Comparison of ENCODE assay signal across 30 mouse cellular contexts in genomic region chr7:127085751-127086150, GRCm38 (mm10). TPM values are rescaled to one million over a fixed set of nuclear protein-coding genes. Genes with fewer than 3 reads are reported as not detected.
"Had no signal": no experiment of that assay in that cellular context is flagged by ENCODE, and none has a peak within 500 bp of the region (broad histone marks: within the 10 kb centered on the region; RNA-seq: fewer than 3 reads in every experiment).

No protein-coding gene starts in this region.

RNA-seq across cellular contexts. Expression of gene Zg16, which starts 1.4 kb away (rescaled TPM):
- total RNA-seq: gastrocnemius, adult 18-20 months; gastrocnemius, adult 8-10 months; gastrocnemius, postnatal 14 days; gastrocnemius, postnatal 36 days; heart, adult 2 months; heart, postnatal 14 days; heart, postnatal 36 days; hindbrain, postnatal 0 days; layer of hippocampus, adult 18-20 months; layer of hippocampus, adult 8-10 months; layer of hippocampus, postnatal 14 days; layer of hippocampus, postnatal 36 days; left cerebral cortex, adult 18-20 months; left cerebral cortex, adult 8-10 months; left cerebral cortex, postnatal 10 days; left cerebral cortex, postnatal 25 days; left cerebral cortex, postnatal 4 days had no signal
- polyA plus RNA-seq: heart, adult 2 months; heart, embryonic 11.5 days; heart, embryonic 13.5 days; heart, embryonic 15.5 days; heart, postnatal 0 days; hindbrain, embryonic 11.5 days; hindbrain, embryonic 13.5 days; hindbrain, embryonic 15.5 days; hindbrain, postnatal 0 days; kidney, adult 2 months; kidney, embryonic 15.5 days; kidney, postnatal 0 days; limb, embryonic 11.5 days; limb, embryonic 13.5 days; limb, embryonic 15.5 days had no signal

RNA-seq across cellular contexts. Expression of gene Qprt, which starts 36.3 kb away (rescaled TPM):
- total RNA-seq: heart, adult 2 months; heart, postnatal 14 days; heart, postnatal 36 days had no signal
